Mouse (Mus musculus) intestine, postnatal 0 days (tissue): Measurements from ENCODE around the gene Piwil4. TPM values are rescaled to one million over a fixed set of nuclear protein-coding genes. Genes with fewer than 3 reads are reported as not detected.

Experiments used
- ATAC-seq: fragments of 200-750 bp; cut with Nextera tagmentation; 2 replicates; pipeline ENCODE4 v1.8.0; 2017; ENCODE audit warnings: mild to moderate bottlenecking, moderate TSS enrichment, moderate library complexity
- H3K27ac ChIP-seq: fragments of 300-500 bp; sonication (generic); 2 replicates; pipeline ENCODE4 v1.5.1; 2014; ENCODE audit warnings: mild to moderate bottlenecking, low read depth, low read length, moderate library complexity
- H3K27me3 ChIP-seq: fragments of 300-500 bp; sonication (generic); replicated peaks from 2 replicates; pipeline ENCODE4 v1.6.1; 2014; ENCODE audit warnings: low read length, mixed read lengths; ENCODE audit not compliant: control insufficient read depth, insufficient read depth
- H3K36me3 ChIP-seq: fragments of 300-500 bp; sonication (generic); 2 replicates; pipeline ENCODE4 v1.6.1; 2014; ENCODE audit warnings: mild to moderate bottlenecking, moderate library complexity; ENCODE audit not compliant: control insufficient read depth, insufficient read depth
- H3K4me1 ChIP-seq: fragments of 300-500 bp; sonication (generic); replicated peaks from 2 replicates; pipeline ENCODE4 v1.6.1; 2014; ENCODE audit warnings: antibody characterized with exemption, low read length, mixed read lengths; ENCODE audit not compliant: control insufficient read depth, insufficient read depth
- H3K4me2 ChIP-seq: fragments of 300-500 bp; sonication (generic); replicated peaks from 2 replicates; pipeline ENCODE4 v1.6.1; 2014; ENCODE audit warnings: low read depth, mild to moderate bottlenecking, moderate library complexity
- H3K4me3 ChIP-seq: fragments of 300-500 bp; sonication (generic); 2 replicates; pipeline ENCODE4 v1.5.1; 2014; ENCODE audit warnings: low read depth, low read length
- H3K9ac ChIP-seq: fragments of 300-500 bp; sonication (generic); 2 replicates; pipeline ENCODE4 v1.6.1; 2014; ENCODE audit warnings: mild to moderate bottlenecking, low read depth, low read length
- H3K9me3 ChIP-seq: fragments of 300-500 bp; sonication (generic); 2 replicates; pipeline ENCODE4 v1.6.1; 2016; ENCODE audit warnings: mixed run types; ENCODE audit not compliant: control insufficient read depth
- CTCF ChIP-seq: sonication (generic); IDR thresholded peaks from 2 replicates; pipeline ENCODE4 v1.5.1; 2016; ENCODE audit warnings: low read depth, mild to moderate bottlenecking, control low read depth, antibody characterized with exemption, moderate library complexity
- WGBS: fragments of 180-500 bp; shearing (Covaris S2); extraction: QIAGEN DNeasy Blood & Tissue Kit; methylation state at CpG from one replicate; pipeline ENCODE4 v1.1.7; 2014; 5-methylcytosine and 5-hydroxymethylcytosine counted together
- polyA plus RNA-seq: library from polyadenylated mRNA; unstranded; fragments of >200 nt; fragmentation: Nextera tagmentation; extraction: Ambion mirVana; gene quantifications from 2 replicates; pipeline ENCODE4 v1.2.1, GENCODE M21; 2015

Gene Piwil4
- polyA plus RNA-seq, 1 experiment from 2014 or later: 0.17 TPM

GRCm38 (mm10) chr9:14720384-14720783 is 20.1 kb downstream of the Piwil4 start:
- ATAC-seq: 0 out of 2 replicates have a peak, but pooled peaks have one; percentile 41
- TF ChIP-seq CTCF: no peak
- 36% methylated on average over 2 of the region's 2 CpGs for WGBS

DNA sequence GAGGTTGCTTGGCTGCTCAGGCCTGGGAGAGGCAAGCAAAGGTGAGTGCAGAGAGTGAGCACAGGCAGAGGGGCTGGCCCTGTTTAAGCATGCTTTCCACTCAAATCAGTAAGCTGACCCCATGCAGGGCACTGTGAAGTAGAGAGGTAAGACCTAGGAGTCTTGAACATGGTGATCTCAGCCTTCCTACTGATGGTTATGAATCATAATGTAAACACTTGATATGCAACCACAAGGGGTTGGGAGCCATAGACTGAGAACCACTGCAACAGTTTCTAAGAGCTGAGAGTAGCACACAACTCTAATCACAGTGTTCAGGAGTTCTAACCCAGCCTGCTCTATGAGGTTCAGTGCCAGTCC is 22.2 kb downstream of the Piwil4 start:
- Histone ChIP-seq H3K9ac (no peak overlapping the region), H3K4me1 (no peaks in the 10 kb centered on the region), H3K9me3 (no peaks in the 10 kb centered on the region), H3K27ac (peak overlapping the region; percentile 41; the same call in 1 of the 2 replicates), H3K4me2 (peak overlapping the region; percentile 37; the same call in 1 of the 2 replicates), H3K4me3 (no peak overlapping the region), H3K27me3 (no peaks in the 10 kb centered on the region), H3K36me3 (no peaks in the 10 kb centered on the region)
- ATAC-seq: no peak
- TF ChIP-seq CTCF: no peak

More at GRCm38 (mm10) chr9:14720384-14720783, 20.1 kb downstream of the Piwil4 start:
- H3K4me1 ChIP-seq: no peaks in the 10 kb centered on the region
- no peak overlapping the region for H3K27ac ChIP-seq
- H3K36me3 ChIP-seq: no peaks in the 10 kb centered on the region
- no peaks in the 10 kb centered on the region for H3K27me3 ChIP-seq
- no peak overlapping the region for H3K9ac ChIP-seq
- no peak overlapping the region for H3K4me3 ChIP-seq
- no peak overlapping the region for H3K4me2 ChIP-seq
- H3K9me3 ChIP-seq: no peaks in the 10 kb centered on the region

- no peaks in the 10 kb centered on the region for H3K36me3 ChIP-seq
- H3K9ac ChIP-seq: no peak overlapping the region
- no peak for ATAC-seq
- H3K4me2 ChIP-seq: peak overlapping the region; percentile 37; the same call in 1 of the 2 replicates
- TF ChIP-seq CTCF: no peak
- H3K4me3 ChIP-seq: no peak overlapping the region
- no peaks in the 10 kb centered on the region for H3K27me3 ChIP-seq
- no peaks in the 10 kb centered on the region for H3K4me1 ChIP-seq
- H3K9me3 ChIP-seq: no peaks in the 10 kb centered on the region
- WGBS: 52% methylated on average over 14 of the region's 14 CpGs
- peak overlapping the region; percentile 41; the same call in 1 of the 2 replicates for H3K27ac ChIP-seq
Observed at GRCm38 (mm10) chr9:14717689-14718331, 22.7 kb downstream of the Piwil4 start.

DNA sequence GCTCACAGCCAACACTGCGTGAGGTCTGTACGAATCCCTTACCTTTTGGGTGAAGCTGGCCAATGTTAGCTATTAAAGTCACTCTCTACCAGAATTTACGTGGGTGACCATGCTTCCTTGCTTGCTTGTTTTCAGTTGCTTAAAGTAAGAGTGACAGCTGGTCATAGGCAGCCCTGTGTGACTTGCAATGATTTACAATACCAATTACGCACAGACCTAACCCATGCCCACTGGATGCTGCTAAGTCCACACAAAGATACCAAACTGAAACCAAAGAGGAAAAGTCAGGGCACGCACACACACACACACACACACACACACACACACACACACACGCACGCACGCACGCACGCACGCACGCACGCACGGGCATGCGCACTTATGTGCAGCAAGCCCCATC is 25.3 kb downstream of the Piwil4 start:
- ATAC-seq: no peak
- no peaks in the 10 kb centered on the region for H3K27me3 ChIP-seq
- 88% methylated on average over 15 of the region's 15 CpGs for WGBS
- no peak overlapping the region for H3K27ac ChIP-seq
- H3K4me3 ChIP-seq: no peak overlapping the region
- no peaks in the 10 kb centered on the region for H3K9me3 ChIP-seq
- H3K4me1 ChIP-seq: no peaks in the 10 kb centered on the region
- H3K4me2 ChIP-seq: no peak overlapping the region
- no peak for TF ChIP-seq CTCF
- H3K9ac ChIP-seq: no peak overlapping the region
- no peaks in the 10 kb centered on the region for H3K36me3 ChIP-seq

DNA sequence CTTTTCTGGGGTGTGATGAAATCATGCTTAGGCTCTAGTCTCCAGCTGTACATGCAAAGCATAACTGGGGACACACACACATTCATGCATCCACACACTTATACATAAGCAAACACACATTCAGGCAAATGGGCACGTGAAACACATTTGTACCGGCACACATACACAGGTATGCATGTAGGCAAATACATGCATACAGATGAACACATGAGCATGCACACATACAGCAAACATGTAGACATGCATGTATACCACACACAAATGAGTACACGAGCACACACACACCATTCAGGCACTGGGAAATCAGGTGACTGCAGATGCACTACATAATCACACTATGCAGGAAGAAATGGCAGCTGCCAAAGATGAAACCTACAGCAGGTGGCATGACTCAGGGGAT is 29.6 kb downstream of the Piwil4 start:
- H3K27ac ChIP-seq: no peak overlapping the region
- WGBS: 91% methylated on average over 3 of the region's 3 CpGs
- H3K9me3 ChIP-seq: no peaks in the 10 kb centered on the region
- no peaks in the 10 kb centered on the region for H3K36me3 ChIP-seq
- H3K4me1 ChIP-seq: no peaks in the 10 kb centered on the region
- H3K9ac ChIP-seq: no peak overlapping the region
- no peak for ATAC-seq
- no peaks in the 10 kb centered on the region for H3K27me3 ChIP-seq
- no peak overlapping the region for H3K4me2 ChIP-seq
- H3K4me3 ChIP-seq: no peak overlapping the region
- no peak for TF ChIP-seq CTCF

- no peak overlapping the region for H3K9ac ChIP-seq
- H3K9me3 ChIP-seq: no peaks in the 10 kb centered on the region
- no peak for ATAC-seq
- H3K4me2 ChIP-seq: no peak overlapping the region
- no peak overlapping the region for H3K4me3 ChIP-seq
- WGBS: 68% methylated on average over 13 of the region's 13 CpGs
- no peaks in the 10 kb centered on the region for H3K27me3 ChIP-seq
- H3K4me1 ChIP-seq: no peaks in the 10 kb centered on the region
- TF ChIP-seq CTCF: no peak
- no peaks in the 10 kb centered on the region for H3K36me3 ChIP-seq
- H3K27ac ChIP-seq: no peak overlapping the region
Observed at GRCm38 (mm10) chr9:14705321-14706162, 35.0 kb downstream of the Piwil4 start.
